Mouse (Mus musculus): ENCODE measurements around the gene Doxl2. TPM values are rescaled to one million over a fixed set of nuclear protein-coding genes. Genes with fewer than 3 reads are reported as not detected.
"Not testable (repeated sequence)": the region's sequence is repeated elsewhere in the genome, so short reads cannot be mapped to it uniquely, and the experiment has no call there.

Gene Doxl2
- not detected for total RNA-seq (2021)
- long read RNA-seq, experiment 1 = 0 reads
- long read RNA-seq, experiment 2 = 0 reads

DNA sequence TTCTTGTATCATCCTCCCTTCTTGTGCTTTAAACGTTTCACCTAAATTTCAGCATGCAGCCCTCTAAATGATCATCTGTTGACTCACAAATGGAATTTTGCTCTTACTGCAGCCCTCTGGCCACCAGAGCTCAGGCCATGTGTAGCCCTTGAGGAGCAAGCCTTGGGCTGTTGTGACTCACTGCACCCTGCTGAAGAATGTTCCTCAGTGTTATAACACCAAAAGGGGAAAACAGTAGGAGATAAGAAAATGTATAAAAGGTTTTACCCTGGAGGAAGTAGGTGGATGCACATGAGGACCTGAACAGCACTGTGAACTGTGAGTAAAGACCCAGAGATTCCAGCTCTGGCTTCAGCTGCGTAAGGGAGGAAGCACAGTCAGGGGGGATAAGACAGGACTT lies at the start of gene Doxl2:
Doxl2 (plus strand) TSS at position 301 of the 400 bp plus-strand sequence.
- DNase-seq (ENCODE audit: low spot score in 2 of 2) = no peak

DNA sequence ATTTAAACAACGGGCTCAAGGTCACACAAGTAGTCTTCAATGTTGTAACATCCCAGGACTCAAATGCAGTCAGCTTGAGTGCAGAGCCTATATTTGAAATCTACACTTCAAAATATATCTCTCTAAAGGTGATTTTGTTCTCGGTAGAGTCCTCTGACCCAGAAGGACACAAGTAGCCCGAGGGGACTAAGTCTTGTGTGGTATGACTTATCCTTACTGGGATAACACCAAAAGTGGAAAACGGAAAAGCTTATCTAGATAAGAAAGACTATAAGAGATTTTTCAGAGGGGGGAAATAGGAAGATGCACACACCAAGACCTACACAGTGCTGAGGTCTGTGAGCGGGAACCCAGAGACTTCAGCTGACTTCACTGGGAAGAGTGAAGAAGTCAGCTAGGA lies 45.2 kb upstream of the Doxl2 start, which contains the start of gene 1600015I10Rik:
1600015I10Rik (plus strand) TSS at position 301 of the 400 bp plus-strand sequence.
- DNase-seq (ENCODE audit: low spot score in 2 of 2) = no peak

DNA sequence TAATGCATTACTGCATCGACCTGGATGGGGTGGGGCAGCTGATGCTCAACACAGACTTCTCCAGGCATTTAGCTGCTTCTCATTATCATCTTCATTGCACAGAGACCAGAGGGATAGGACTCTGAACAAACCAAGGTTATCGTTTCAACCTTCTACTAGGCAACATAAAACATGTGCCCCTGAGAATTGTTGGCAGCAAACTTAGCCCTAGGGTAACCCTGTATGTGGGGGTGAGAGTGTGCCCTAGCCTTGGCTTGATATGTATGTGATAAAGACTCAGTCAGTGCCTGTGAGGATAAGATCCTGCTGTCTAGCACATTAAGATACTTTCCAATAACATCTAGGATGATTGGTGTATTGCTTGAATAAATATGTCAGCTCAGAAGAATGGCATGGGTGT lies 25.2 kb upstream of the Doxl2 start:
- no peak for DNase-seq (ENCODE audit: low spot score in 2 of 2)

DNA sequence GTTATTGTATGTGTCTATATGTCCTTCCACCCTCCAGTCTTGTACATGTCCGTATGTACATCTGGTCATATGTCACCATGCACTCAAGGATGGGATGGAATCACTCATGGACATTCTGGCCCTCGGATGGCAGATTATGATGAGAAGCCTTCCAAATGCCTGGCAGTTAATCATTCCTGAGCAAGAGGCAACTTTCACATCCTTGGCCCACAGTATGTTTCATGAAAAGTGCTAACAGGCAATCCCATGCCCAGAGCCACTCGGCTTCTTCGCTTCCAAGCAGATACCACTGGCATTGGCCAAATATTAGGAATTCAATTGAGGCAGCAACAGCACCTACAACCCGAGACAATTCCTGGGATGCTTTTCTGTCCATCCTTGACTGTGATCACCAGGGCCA lies 24.1 kb upstream of the Doxl2 start:
- DNase-seq (ENCODE audit: low spot score in 2 of 2) = no peak

DNA sequence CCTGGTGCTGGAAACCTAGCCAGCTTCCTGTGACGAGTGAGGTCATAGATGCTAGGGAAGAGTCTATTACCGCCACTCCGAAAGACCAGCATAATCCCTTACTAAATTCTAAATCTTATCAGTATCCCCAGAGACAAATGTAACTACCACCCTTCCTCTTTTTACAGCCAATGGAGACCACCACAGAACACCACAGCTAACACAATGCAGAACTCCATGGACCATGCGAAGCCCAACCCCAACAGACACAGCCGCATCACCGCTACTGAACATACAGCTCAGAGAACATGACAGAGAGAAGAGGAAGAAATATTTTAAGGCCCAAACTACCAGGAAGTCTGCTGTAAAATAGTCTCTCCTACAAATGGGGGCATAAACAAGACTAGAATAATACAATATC lies 23.1 kb upstream of the Doxl2 start:
- DNase-seq (ENCODE audit: low spot score in 2 of 2) = no peak

DNA sequence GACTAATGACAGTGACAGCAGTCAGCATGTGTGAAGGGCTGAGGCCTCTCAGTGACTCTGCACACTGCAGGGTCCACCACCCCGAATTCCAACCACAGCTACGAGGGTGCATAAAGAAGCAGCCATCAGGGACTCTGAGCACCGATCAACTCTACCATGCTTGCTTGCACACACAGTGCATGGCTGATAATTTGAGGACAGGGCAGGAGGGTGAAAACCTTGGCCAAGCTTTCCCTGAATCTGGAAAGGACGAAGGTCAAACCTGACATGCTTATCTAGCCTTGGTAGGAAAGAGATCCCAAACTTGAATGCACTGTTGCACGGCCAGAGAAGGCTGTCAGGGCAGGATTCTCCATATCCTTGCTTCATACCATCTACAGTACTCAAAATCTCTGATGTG lies 21.5 kb upstream of the Doxl2 start:
- DNase-seq (ENCODE audit: low spot score in 2 of 2) = no peak

DNA sequence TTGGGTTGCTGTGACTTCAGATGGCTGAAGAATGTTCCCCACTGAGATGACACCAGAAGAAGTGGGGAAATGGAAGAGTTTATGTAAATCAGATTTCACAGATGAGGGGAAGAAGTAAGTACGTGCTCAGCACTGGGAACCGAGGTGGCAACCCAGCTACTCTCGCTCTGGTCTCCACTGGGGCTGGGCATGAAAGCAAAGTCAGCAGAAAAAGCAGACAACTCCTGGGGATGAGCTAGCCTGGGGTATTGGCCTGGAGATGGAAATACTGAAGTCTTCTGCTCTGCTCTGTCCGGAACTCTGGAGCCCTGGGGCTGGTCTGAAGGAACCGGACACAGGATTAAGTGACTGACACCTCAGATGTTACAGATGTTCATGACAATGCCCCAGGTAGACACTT lies 20.6 kb upstream of the Doxl2 start:
- no peak for DNase-seq (ENCODE audit: low spot score in 2 of 2)

DNA sequence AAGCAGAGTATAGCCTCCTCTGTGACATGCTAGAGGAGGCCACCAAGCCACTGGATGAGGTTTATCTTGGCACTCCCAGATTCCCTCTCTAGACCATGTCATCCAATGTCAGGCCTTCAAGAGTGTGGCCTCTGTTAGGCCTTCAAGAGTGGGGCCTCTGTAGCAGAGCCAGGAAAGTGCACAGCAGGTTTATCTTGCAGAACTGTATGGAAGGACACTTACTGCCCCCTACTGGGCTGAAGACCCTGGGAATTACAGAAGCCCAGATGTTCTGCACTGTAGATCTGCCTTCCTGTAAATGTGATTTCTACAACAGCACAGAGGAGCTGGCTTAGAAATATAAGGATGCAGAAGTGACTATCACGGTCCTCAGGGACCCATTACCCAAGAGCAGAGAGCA lies 19.8 kb upstream of the Doxl2 start:
- peak; percentile 40 to 45 for DNase-seq (ENCODE audit: low spot score in 2 of 2)

DNA sequence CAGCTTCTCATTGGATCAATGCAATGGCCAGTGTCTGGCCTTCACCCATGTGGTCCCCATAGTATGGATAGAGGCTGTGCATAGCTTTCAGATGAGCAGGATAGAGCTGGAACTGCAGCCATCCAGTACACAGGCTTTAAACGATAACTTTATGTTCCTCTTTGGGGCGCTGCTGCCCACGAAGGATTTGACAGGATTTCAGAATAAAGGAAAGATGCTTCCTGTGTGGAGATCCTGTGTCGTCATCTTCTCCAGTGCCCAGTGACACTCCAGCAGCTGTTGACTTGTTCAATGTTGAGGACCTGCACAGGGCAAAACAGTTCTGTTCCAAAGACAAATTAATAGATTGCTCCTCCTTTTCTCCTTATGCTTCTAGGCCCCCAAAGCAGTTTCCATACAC lies 18.0 kb upstream of the Doxl2 start:
- DNase-seq (ENCODE audit: low spot score in 2 of 2) = no peak

DNA sequence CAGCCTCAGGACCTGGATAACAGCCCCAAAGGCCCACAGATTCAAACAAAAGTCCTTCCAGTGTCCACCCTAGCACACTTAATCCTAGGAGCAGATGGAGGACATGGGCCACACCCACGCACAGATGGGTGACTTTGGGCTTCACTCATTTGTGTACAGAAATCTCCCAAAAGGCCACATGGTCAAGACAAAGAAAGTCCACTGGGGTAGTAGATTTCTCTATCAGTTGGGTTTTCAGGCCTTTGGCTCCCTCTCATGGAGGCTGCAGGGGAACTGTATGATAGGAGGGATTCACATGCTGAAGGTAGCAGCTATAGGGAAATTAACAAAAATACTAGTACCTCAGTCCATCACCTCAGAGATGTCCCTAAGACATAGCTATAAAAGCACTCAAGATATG lies 16.7 kb upstream of the Doxl2 start:
- DNase-seq (ENCODE audit: low spot score in 2 of 2) = no peak

DNA sequence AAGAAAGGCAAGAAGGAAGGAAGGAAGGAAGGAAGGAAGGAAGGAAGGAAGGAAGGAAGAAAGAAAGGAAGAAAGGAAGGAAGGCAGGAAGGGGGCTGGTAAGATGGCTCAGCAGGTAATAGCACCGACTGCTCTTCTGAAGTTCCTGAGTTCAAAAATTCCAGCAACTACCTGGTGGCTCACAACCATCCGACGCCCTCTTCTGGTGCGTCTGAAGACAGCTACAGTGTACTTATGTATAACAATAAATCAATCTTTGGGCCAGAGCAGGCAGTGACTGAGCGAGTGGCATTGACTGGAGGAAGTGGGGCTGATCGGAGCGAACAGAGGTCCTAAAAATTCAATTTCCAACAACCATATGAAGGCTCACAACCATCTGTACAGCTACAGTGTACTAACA lies 15.6 kb upstream of the Doxl2 start:
- DNase-seq (ENCODE audit: low spot score in 2 of 2) = peak in 1 of 2 experiments; percentile 9

DNA sequence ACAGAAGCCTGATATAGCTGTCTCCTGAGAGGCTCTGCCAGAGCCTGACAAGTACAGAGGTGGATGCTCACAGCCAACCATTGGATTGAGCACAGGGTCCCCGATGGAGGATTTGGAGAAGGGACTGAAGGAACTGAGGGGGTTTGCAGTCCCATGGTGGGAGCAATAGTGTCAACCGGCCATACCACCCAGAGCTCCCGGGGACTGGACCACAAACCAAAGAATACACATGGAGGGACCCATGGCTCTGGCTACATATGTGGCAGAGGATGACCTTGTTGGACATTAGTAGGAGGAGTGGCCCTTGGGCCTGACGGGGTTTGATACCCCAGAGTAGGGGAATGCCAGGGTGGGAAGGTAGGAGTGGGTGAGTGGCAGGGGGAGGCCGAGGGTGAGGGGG lies 8.1 kb upstream of the Doxl2 start:
- DNase-seq (ENCODE audit: low spot score in 2 of 2) = not testable (repeated sequence)

DNA sequence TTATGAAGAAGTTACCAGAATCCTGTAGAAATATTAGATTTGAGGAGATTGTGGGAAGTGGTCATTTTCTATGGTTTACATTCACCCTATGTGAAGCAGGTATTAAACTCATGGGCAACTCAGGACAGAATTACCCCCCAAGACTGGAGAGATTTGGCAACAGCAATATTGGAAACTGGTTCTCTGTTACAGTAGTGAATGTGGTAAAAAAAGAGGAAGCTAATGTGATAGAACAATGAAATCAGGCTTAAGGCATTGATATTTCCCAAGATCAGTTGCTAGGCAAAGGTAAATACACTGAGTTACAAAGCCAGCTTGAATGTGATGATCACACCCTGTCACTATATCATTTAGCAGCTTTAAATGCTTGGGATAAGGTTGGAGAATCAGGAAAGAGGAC lies 6.9 kb upstream of the Doxl2 start:
- no peak for DNase-seq (ENCODE audit: low spot score in 2 of 2)

DNA sequence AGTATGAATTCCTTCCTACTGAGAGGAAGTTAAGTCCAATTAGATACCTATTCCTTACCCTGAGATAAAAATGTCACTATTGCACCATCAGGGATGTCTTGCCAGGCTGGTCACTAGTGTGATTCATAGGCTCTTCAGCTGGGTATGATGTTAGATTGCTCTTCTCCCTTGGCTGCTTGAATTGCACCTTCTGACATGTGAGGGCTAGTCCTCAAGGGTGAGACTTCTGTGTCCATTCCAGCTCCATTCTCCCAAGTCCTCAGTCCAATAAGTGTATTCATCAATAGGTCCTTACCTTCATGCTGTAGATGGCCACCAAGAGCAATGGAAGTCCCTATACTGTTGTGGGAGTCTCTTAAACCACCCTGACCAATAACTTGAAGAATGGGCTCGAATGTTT lies 4.9 kb downstream of the Doxl2 start:
- no peak for DNase-seq (ENCODE audit: low spot score in 2 of 2)

DNA sequence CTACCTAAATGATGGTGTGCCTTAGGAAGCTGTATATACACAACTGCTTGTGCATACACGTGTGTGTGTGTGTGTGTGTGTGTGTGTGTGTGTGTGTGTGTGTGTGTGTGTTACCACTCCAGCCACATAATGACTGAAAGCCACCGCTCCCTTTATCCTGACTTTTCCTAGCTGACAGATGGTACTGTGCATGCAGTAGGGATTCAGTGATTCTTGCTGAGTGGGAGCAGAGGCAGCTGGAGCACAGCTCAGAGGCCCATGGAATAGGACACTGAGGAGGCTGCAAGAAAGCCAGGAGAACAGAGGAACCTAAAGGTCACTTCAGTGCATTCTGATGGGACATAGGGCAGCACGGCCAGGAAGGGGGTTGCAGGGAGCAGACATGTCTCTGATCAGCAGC lies 7.5 kb downstream of the Doxl2 start:
- peak in 1 of 2 experiments; percentile 6 for DNase-seq (ENCODE audit: low spot score in 2 of 2)

DNA sequence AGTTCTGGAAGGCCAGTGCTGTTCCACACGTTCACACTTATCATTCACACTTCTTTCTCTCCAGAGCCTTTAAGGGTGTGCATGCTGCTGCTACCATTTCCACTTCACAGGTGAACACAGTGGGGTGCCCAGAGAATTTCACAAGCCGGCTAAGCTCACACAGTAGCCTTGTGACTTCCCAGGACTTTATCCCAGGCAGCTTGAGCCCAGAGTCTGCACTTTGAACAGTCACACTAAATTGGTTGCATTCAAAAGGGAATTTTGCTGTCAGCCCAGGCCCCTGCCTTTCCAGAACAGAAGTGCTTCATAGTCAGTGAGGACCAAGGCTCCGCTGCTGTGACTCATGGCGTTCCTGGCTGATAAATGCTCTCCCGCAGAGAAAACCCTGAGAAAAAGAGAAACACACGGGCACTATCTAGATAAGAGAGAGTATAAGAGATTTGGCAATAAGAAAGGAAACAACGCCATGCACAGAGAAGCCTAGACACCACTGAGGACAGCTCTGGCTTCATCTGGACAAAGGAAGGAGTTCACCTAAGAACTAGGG lies 11.8 kb downstream of the Doxl2 start, which contains the start of gene Svs1:
Svs1 (plus strand) TSS at position 418 of the 547 bp plus-strand sequence.
- DNase-seq (ENCODE audit: low spot score in 2 of 2) = no peak

DNA sequence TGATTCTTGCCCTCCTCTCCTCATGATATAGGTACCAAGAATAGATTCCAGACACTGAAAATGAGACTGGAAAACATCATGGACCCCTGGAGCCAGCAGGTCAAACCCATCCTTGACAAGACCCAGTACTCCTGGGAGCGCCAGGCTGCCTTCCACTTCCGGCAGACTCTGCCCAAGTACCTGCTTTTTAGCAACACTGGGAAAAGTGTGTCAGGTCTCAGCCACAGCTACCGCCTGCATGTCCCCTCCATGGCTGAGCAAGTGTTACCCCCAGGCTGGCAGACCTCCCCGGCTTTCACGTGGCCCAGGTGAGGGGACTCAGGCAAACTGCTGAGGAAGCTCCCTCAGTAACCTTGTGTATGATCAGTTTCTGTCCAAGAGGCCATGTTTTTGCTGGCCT lies 15.2 kb downstream of the Doxl2 start:
- DNase-seq (ENCODE audit: low spot score in 2 of 2) = no peak

DNA sequence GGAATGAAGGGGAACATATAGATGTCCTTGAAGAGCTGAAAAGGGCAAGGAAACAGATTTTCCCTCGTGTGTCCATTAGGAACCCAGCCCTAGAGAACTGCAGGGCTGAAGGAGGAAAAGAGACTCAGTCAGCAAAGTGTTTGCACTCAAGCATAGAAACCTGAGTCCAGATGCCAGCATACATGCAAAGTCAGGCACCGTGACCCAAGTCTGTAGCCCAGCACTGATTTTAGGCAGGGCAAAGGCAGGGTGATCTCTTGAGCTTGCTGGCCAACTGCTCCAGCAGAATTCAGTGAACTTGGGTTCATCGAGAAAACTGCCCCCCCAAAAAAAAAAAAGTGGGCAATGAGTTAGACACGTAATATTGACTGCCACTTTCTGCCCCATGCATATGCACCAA lies 17.2 kb downstream of the Doxl2 start:
- no peak for DNase-seq (ENCODE audit: low spot score in 2 of 2)

DNA sequence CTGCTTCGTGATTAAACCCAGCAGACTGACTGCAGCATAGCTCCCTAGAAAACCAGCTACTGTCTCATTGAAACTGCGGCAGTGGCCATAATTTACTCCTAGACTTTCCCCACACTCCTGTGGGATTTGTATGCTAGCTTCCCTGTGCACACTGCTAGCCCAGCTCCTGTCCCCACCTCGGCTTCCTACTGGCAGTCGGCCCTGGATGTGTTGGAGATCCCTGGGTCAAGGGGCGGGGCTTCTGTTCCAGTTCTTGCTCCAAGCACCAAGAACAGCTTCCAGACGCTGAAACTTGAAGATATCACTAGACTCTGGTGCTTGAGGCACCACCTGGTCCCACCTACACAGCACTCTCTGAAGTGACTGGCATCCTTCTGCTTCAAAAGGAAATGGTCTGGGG lies 23.4 kb downstream of the Doxl2 start:
- DNase-seq (ENCODE audit: low spot score in 2 of 2) = no peak

DNA sequence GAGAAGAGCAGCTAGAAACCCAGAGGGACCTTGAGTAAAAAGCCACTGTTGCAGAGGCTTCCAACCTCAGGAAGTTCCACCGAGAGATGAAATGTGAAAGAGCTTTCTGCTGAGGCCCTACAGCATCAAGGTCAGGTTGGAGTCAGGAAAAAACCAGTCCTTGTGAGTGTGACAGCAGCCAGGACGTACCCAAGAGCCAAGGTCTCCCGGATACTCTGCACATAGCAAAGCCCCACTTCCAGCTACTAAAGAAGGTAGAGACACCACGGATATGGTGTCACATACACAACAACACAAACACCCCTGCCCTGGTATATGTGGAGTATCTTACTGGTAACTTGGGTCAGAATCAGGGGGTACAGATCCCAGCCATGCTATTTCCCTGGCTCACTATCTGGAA lies 24.0 kb downstream of the Doxl2 start:
- no peak for DNase-seq (ENCODE audit: low spot score in 2 of 2)

DNA sequence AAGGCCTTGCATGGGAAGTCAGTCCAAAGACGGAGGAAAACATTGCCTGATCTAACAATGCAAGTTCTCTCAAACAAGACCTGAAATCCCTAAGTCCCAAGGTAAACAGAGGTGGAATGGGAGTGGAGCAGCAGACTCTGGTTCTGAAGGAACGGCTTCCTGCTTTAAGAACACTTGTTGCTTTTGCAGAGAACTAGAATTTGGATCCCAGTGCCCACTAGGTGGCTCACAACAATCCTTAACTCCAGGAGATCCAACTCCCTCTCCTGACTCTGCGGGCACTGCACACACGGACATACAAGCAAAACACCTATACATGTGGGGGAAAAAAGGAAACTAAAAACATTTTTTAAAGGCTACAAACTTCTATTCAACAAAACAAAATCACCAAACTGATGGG lies 28.6 kb downstream of the Doxl2 start:
- peak; percentile 14 to 35 for DNase-seq (ENCODE audit: low spot score in 2 of 2)

DNA sequence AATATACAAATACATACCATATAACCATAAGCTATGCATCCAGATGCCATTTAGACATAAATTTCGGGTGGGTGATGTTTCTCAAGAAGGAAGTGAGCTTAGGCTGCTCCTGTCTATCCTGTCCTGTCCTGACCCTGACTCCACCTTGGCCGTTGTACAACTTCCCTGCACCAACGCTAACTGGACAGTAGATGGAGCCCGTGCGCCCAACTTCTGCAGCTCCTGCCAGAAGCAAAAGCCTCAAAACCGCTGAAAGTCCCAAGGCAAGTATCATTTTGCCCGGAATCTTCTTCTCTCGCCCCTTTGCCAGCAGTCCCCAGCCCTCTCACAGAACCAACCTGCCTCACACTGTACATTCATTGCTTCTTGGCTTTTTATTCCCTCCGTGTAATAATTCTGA lies 33.2 kb downstream of the Doxl2 start:
- DNase-seq (ENCODE audit: low spot score in 2 of 2) = peak; percentile 71 to 74

DNA sequence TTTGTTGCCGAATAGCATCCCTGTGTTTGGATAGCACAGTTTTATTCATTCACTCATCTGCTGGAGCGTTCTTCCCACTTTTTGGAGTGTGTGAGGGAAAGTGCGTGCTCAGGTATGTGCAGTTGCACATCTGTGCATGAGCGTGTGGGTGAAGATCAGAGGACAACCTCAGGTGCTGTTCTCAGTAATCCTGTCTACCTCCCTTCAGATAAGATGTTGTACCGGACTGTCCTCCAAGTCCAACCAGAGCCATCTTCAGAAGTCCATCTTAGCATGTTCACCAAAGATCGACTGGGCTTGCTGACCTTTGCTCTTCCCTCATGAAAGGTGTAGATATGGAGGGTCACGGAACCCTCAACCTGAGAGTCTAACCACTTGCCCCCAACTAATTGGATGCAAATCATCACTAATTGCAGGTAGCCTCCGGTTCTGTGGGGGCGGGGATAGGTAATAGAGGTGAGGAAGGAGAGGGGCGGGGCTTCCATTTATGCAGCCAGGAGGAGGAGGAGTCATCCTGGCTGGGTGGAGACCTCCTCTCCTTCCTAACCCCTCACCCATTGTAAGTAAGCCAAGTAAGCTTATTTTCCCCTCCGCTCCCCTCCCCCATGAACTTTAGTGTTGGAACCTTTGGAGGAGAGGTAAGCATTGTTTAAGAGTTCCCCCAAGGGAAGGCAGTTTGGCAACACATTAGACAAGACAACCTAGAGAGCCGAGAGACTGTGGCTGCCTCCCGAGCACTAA lies 33.8 kb downstream of the Doxl2 start:
- DNase-seq (ENCODE audit: low spot score in 2 of 2) = no peak

All from left cerebral cortex, adult 18-20 months (tissue).